8 mouse cellular contexts compared by ENCODE assay signal in the genomic region with DNA sequence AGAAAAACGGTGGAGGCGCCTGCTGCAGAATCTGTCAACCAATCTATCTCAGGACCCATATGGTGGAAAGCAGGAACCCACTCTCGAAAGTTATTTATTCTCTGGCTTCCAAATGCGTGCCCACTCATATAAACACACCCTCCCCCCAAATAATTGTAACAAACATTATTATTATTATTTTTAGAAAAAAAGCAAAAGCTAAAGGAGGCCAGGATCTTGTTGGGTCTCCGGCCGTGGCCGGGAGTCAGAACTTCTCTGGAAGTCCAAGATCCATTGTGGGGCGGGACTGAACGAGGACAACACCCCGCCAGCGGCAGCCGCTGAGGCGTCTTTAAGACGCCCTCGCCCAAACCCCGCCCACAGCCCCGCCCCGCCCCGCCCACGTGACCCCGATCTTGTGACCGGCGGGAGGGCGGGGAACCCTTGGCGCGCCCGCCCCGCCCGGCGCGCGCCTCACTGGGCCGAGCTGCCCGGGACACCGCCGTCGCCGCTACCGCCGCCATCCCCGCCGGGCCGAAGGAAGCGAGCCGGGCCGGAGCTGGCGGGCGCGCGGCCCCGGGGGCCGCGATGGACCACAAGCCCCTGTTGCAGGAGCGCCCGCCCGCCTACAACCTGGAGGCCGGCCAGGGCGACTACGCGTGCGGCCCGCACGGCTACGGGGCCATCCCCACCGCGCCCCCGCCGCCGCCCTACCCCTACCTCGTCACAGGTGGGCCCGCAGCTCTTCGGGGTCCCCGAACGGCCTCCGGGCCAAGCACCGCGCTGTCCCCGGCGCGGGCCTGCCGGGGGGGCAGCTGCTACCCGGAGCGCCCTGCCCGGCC. TPM values are rescaled to one million over a fixed set of nuclear protein-coding genes. Genes with fewer than 3 reads are reported as not detected.
DNase-seq lines count a peak whose midpoint lies in the region; ATAC-seq and TF ChIP-seq lines count a peak whose summit lies in the region.

No protein-coding gene starts in this region.

- peak overlapping the region; percentile 98 for H3K4me3 ChIP-seq in lung, embryonic 16.5 days (ENCODE audit: low read length)
- peak overlapping the region; percentile 58 for H3K4me3 ChIP-seq in thymus, adult 2 months (ENCODE audit: control insufficient read depth, insufficient read depth, low read length)

- no peak for TF ChIP-seq POLR2A in thymus, adult 2 months (IDR thresholded peaks at IDR 0.05; ENCODE audit: control insufficient read depth, extremely low read depth, insufficient read depth, low read length, poor library complexity)

- under 1% methylated on average over 48 of the region's 84 CpGs for WGBS in lung, embryonic 16.5 days
- under 1% methylated on average over 84 of the region's 84 CpGs for WGBS in thymus, adult 2 months

- H3K9me3 ChIP-seq in lung, embryonic 16.5 days (ENCODE audit: control insufficient read depth, low read length), result peaks cover 2% of the 10 kb centered on the region; the same call in 1 of the 2 replicates

- TF ChIP-seq CTCF in thymus, adult 2 months (IDR thresholded peaks at IDR 0.05; ENCODE audit: borderline replicate concordance, control insufficient read depth, extremely low read depth, insufficient read depth, low read length, poor library complexity), result no peak

- H3K27ac ChIP-seq in lung, embryonic 16.5 days (ENCODE audit: low read length), result peak overlapping the region; percentile 98
- H3K27ac ChIP-seq in thymus, adult 2 months (ENCODE audit: control insufficient read depth, insufficient read depth, low read length), result no peak overlapping the region

- H3K4me1 ChIP-seq in lung, embryonic 16.5 days (replicated peaks; ENCODE audit: control insufficient read depth, insufficient read depth, low read length), result peaks cover 41% of the 10 kb centered on the region
- H3K4me1 ChIP-seq in thymus, adult 2 months (replicated peaks; ENCODE audit: control insufficient read depth, insufficient read depth, low read length), result peaks cover 41% of the 10 kb centered on the region

- DNase-seq in Muller cell, postnatal 12 days (ENCODE audit: inconsistent ontology term), result peak; percentile 95
- DNase-seq in cerebellum, adult 8-10 months, result peak; percentile 77
- peak; percentile 70 for DNase-seq in forelimb bud, embryonic 11.5 days (ENCODE audit: low read depth, low spot score)
- peak; percentile 89 for DNase-seq in layer of hippocampus, adult 9-11 months
- peak; percentile 84 for DNase-seq in ovary, adult 18-20 months (ENCODE audit: low spot score)
- peak; percentile 80 for DNase-seq in thymus, adult 2 months

- H3K4me2 ChIP-seq in lung, embryonic 16.5 days (ENCODE audit: low read depth, low read length), result peak overlapping the region; percentile 89

- no peaks in the 10 kb centered on the region for H3K36me3 ChIP-seq in lung, embryonic 16.5 days (ENCODE audit: control insufficient read depth, insufficient read depth, low read length)
- H3K36me3 ChIP-seq in thymus, adult 2 months (ENCODE audit: control insufficient read depth, insufficient read depth, low read length), result no peaks in the 10 kb centered on the region

- H3K27me3 ChIP-seq in lung, embryonic 16.5 days (ENCODE audit: control insufficient read depth, insufficient read depth, low read depth, low read length), result no peaks in the 10 kb centered on the region
- no peaks in the 10 kb centered on the region for H3K27me3 ChIP-seq in thymus, adult 2 months (ENCODE audit: control insufficient read depth, insufficient read depth, low read length)

- ATAC-seq in hematopoietic stem cell, adult 5-6 weeks (replicated peaks in 1 of 2; ENCODE audit: insufficient read depth in 1 of 2, low FRiP score in 2 of 2, low TSS enrichment in 1 of 2, low read depth in 1 of 2, poor library complexity in 2 of 2, severe bottlenecking in 2 of 2), result peak; percentile 34 to 43; a peak in 3 of 4 replicates
- ATAC-seq in lung, embryonic 16.5 days (ENCODE audit: low read depth), result peak; percentile 85

- peak overlapping the region; percentile 98 for H3K9ac ChIP-seq in lung, embryonic 16.5 days (ENCODE audit: low read length)

RNA-seq across cellular contexts. Expression of gene Bri3, which starts 10.8 kb away (rescaled TPM):
- total RNA-seq in hematopoietic stem cell, adult 5-6 weeks (2017), result 15.3 and 26.8 TPM in 2 replicates
- 114 and 124 TPM in 2 replicates for polyA plus RNA-seq in lung, embryonic 16.5 days (2015; fragmentation: Nextera tagmentation; extraction: Ambion mirVana)
- polyA plus RNA-seq in thymus, adult 2 months (2012; rRNA removed), result 70.8 and 76.9 TPM in 2 replicates

RNA-seq across cellular contexts. Expression of gene Tecpr1, which starts 31.6 kb away (rescaled TPM):
- 13.3 and 23.4 TPM in 2 replicates for total RNA-seq in hematopoietic stem cell, adult 5-6 weeks (2017)
- 28.4 and 31.7 TPM in 2 replicates for polyA plus RNA-seq in lung, embryonic 16.5 days (2015; fragmentation: Nextera tagmentation; extraction: Ambion mirVana)
- polyA plus RNA-seq in thymus, adult 2 months (2012; rRNA removed), result 220 and 240 TPM in 2 replicates
